Mouse (Mus musculus) adrenal gland, adult 8-10 months (tissue): ENCODE results near the gene Clec4b1. TPM values are rescaled to one million over a fixed set of nuclear protein-coding genes. Genes with fewer than 3 reads are reported as not detected.
"Not testable (repeated sequence)": the region's sequence is repeated elsewhere in the genome, so short reads cannot be mapped to it uniquely, and the experiment has no call there.

Source experiments
- DNase-seq: peaks from one replicate; pipeline ENCODE4 v3.0.0; 2022
- total RNA-seq, 4 experiments: library from RNA; stranded (reverse); gene quantifications; 2 replicates each; pipeline ENCODE4 v1.2.4; 2022

Clec4b1 gene
- total RNA-seq = 1 to 10 TPM in 2 of 4 experiments, under 1 TPM in 2; 0.46 to 2.3 (median 1.2) TPM

GRCm38 (mm10) chr6:123049742-123050372 lies at the start of gene Clec4b1:
Gene Clec4b1, plus strand, starts transcription at chr6:123049962.
- no peak for DNase-seq

GRCm38 (mm10) chr6:123004696-123005095 lies 45.1 kb upstream of the Clec4b1 start:
- DNase-seq = not testable (repeated sequence)

GRCm38 (mm10) chr6:123005591-123005990 lies 44.2 kb upstream of the Clec4b1 start:
- DNase-seq = no peak

- no peak for DNase-seq
Observed at GRCm38 (mm10) chr6:123095125-123095843, 45.5 kb downstream of the Clec4b1 start.

GRCm38 (mm10) chr6:123106128-123106527 lies 56.4 kb downstream of the Clec4b1 start, which contains the start of gene Clec4a2:
Gene Clec4a2, plus strand, starts transcription at chr6:123106428.
- not testable (repeated sequence) for DNase-seq

Other genes starting within 250 kb of the Clec4b1 start
- gene Slc2a3, start 248.3 kb upstream of the Clec4b1 start, total RNA-seq = 10 to 100 TPM; 10.3 to 17.0 (median 11.7) TPM
- 10 to 100 TPM; 18.6 to 24.8 (median 21.6) TPM for gene Foxj2, start 230.0 kb upstream of the Clec4b1 start, total RNA-seq
- gene C3ar1, start 193.8 kb upstream of the Clec4b1 start, total RNA-seq = 10 to 100 TPM in 2 of 4 experiments, 1 to 10 TPM in 2; 3.6 to 14.5 (median 8.7) TPM
- gene Necap1, start 175.5 kb upstream of the Clec4b1 start, total RNA-seq = 10 to 100 TPM; 56.7 to 65.7 (median 58.1) TPM
- 1 to 10 TPM; 1.7 to 3.9 (median 3.3) TPM for gene Clec4a1, start 128.1 kb upstream of the Clec4b1 start, total RNA-seq
- gene Clec4a3, start 97.4 kb upstream of the Clec4b1 start, total RNA-seq = 1 to 10 TPM; 5.1 to 9.0 (median 6.4) TPM
- gene Clec4a4, start 59.6 kb upstream of the Clec4b1 start, total RNA-seq = under 1 TPM in 2 of 4 experiments, not detected in 2; 0.40 to 0.46 TPM
- gene Clec4a2, start 56.5 kb downstream of the Clec4b1 start, total RNA-seq = 1 to 10 TPM; 3.5 to 7.4 (median 5.0) TPM
- under 1 TPM in 3 of 4 experiments, not detected in 1; 0.20 to 0.59 (median 0.49) TPM for gene Clec4b2, start 122.9 kb downstream of the Clec4b1 start, total RNA-seq
- 1 to 10 TPM in 3 of 4 experiments, not detected in 1; 2.4 to 3.0 (median 2.4) TPM for gene Clec4n, start 179.9 kb downstream of the Clec4b1 start, total RNA-seq
- gene Clec4d, start 212.1 kb downstream of the Clec4b1 start, total RNA-seq = 1 to 10 TPM in 3 of 4 experiments, under 1 TPM in 1; 0.87 to 2.3 (median 1.5) TPM
- gene Clec4e, start 239.9 kb downstream of the Clec4b1 start, total RNA-seq = under 1 TPM in 3 of 4 experiments, not detected in 1; 0.13 to 0.29 (median 0.21) TPM